Mouse (Mus musculus) right cerebral cortex, postnatal 10 days (tissue): ENCODE measurements around the gene Zbtb44.

Source experiments
- DNase-seq, 2 experiments: peaks; one replicate each; pipeline ENCODE4 v3.0.0; 2021; ENCODE audit warnings: low spot score in 2 of 2

Zbtb44 gene

DNA sequence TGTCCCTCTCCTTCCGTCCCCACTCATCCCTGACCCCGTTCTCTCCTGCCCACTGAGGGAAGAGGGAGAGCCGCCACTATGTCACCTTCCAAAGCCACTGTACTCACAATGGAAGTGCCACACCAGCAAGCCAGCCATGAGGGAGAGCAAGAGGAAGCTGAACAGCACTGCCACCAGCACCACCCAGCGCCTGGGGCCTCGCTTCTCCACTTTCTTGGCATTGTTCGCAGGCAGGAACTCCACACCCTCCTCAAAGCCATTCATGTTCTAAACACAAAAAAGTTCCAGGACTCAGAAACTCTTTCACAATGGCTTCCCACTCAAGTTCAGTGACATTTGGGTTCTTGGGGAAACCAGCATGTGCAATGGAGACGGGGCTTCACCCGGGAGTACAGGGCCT lies 78.0 kb downstream of the Zbtb44 start:
- DNase-seq, result no peak

DNA sequence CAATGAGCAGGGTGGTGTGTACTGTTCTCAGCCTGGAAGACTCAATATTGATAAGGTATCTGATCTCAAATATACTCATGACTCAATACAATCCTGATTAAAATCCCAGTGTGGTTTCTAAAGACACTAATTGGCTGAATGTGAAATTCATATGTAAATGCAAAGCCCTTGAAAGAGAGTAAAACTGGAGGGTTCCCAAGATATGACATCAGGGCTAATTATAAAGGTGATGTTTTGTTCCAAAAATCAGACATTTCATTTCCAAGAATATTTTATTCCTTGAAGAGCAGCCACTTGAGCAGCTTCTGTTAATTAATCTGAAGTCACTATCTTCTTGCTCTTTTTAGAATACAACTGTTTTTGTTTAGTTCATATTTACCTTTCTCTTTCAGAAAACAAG lies 85.1 kb downstream of the Zbtb44 start:
- no peak for DNase-seq

DNA sequence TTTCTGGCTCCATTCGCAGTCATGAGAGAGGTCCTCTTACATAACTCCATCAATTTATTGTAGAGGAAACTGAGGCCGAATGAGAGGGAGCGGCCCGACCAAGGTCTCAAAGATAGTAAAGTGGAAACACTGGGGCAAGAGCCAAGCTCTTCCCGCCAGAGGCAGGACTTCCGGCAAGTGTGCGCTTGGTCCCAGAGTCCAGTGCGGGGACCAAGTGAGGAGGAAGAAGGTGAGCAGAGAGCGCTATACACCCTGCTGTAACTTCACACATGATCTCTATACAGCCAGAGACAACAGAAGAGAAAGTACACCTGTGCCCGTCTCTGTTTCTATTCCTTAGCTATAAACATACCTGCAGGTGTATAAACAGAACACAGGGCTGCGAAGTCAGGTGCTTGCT lies 86.6 kb downstream of the Zbtb44 start:
- DNase-seq, result no peak

DNA sequence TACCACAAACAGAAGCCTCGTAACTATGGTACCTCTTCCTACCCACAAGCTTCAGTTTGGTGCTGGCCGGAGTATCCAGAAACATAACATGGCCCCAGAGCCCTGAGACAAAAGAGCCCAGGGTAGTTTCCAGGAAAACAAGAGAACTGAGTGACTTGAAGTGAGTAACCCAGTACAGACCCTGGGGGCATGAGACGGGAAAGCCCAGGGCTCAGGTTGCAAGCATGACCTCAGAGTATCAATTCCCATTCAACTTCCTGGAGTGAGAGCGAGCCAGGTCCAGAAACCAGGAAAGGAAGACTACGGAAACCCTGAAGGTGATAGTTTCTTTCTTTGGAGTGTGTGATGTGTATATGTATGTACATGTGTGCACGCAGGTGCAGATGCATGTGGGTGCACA lies 87.0 kb downstream of the Zbtb44 start:
- no peak for DNase-seq

DNA sequence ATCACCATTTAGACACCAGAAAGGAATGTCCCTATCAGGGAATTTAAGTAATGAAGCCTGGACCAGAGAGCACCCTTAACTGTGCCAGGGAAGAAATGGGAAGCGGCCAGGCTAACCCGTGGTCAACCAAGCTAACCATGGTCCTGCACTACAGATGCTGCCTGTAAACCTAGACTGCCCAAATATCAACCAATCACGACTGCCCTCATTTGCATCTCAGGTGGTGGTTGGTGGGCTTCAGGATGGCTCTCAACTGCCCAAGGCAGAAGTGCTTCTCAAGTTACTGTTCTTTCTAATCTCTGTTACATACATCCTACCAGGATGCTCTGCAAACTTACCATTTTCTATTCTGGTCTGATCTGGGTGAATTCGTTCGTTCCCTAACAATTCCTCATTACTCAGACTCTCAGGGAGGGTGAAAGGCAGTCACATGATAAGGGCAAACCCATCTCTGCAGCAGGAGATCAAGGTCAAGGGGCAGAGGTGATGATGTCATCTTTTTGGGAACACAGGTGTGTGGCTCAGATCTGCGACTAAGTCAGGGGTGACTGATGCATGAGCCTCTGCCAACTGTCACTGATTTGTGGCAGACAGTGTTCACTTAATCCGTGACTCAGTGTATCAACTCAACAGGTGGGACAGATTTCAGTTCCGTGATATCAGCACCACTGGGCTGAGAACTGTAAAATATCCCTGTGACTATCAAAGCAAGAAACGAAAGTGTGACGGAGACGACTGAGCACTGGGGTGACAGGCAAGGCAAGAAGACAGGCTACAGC lies 88.3 kb downstream of the Zbtb44 start:
- DNase-seq, result no peak

DNA sequence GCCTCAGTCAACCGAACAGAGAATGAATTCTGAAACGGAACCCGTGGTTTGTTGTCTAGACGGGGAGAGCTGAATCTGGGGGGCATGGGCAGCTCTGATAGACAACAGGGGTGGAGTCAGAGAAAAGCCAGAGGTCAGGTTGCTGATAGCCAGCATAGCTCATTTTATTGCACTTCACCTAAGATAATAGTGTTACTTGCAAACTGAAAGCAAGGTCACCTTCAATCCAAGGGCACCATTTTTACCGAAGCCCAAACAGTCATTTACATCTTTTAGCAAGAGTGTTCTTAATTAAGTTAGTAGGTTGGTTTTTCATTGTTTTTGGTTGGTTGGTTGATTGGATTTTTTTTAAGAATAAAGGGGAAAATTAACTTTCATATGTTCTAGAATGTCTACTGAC lies 89.0 kb downstream of the Zbtb44 start:
- DNase-seq, result no peak

DNA sequence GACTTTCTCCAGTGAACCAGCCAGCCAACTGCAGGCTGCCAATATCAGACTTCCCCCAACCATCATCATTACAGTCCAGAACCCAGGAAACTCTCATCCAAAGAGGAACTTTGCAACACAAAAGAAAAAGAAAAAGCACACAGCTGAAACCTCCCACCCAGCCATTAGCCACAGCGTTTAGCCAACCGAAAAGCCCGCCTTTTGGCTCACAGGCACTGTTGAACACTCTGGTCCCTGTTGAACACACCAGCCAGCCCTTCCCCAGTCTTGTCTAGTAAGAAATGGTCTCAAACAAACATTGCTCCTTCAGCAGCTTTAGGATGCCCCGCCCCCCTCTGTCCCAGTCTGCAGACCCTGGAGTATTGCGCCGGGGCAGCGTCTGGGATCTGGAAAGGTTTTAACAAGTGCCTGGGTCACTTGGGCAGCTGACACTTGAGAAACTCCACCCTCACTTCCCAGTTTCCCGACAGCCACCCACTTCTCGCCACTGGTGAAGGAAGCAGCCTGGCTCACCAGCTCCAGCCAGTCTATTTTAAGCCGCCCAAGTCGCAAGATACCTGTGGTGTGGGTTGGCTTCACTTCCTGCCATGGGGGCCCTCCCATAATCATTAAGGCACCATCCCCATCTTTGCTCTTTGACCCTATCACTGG lies 89.6 kb downstream of the Zbtb44 start:
- no peak for DNase-seq

DNA sequence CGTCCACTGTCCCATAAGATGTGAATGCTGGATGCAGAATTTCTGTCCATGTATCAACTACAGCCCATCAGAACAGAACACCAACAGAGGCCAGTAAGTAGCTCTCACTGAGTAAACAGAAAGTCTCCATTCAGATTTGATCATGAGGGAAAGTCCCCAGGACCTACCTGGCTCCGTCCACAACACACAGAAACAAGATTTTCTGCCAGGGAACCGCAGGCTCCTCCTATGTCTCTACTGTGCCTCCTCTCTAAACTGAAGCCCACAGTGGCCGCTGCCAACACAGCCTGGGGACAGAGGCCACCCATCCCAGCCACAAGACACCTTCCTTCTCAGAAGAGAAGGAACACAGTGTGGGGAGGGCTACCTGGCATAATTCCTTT lies 90.1 kb downstream of the Zbtb44 start:
- no peak for DNase-seq

DNA sequence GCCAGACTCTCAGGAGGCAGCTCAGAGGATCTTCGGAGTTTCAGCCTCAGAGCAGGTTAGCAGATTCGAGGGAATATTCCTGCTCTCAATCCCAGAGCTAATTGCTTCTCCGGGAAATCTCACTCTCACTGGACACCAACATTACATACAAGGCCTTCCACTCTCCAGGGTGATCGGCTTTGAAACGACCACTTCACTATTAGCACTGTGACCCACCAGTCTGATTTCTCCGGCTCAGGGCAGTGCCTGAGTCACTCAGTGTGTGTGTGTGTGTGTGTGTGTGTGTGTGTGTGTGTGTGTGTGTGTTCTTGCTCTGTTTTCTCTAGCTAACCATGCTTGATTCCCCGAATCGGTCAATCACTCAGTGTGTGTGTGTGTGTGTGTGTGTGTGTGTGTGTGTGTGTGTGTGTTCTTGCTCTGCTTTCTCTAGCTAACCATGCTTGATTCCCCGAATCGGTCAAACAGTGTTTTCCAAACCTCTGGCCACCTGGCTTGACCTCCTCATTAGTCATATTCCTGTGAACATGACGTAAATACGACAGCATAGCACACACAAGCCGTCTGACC lies 92.1 kb downstream of the Zbtb44 start:
- no peak for DNase-seq
